Mouse (Mus musculus) mouse embryonic stem cell (cell line): ENCODE data around the gene Rad51d.

Experiments
- in situ Hi-C, 2 experiments: fragments of 300-500 bp; cut with MboI; formaldehyde crosslinking; loops; 1 replicate in 1 of 2; 3 replicates in 1 of 2; pipeline ENCODE4 v1.14.3; 2019 to 2020; ENCODE audit warnings: low sequenced_read_pairs in 2 of 2, low pct_unique_long_range_greater_than_20kb in 1 of 2, mixed read lengths in 1 of 2; ENCODE audit not compliant: unreplicated experiment in 1 of 2

Gene Rad51d

GRCm38 (mm10) chr11:82866850-82867564 lies 23.4 kb downstream of the Rad51d start:
- in situ Hi-C loops, result no loop called here

GRCm38 (mm10) chr11:82865957-82866356 lies 24.5 kb downstream of the Rad51d start:
- in situ Hi-C loops, result no loop called here

- in situ Hi-C loops, result no loop called here
Measured at GRCm38 (mm10) chr11:82863488-82863931, 26.9 kb downstream of the Rad51d start.

- in situ Hi-C loops, result no loop called here
Measured at GRCm38 (mm10) chr11:82863059-82863458, 27.4 kb downstream of the Rad51d start.

- in situ Hi-C loops, result no loop called here
Measured at GRCm38 (mm10) chr11:82862638-82863037, 27.8 kb downstream of the Rad51d start.

- in situ Hi-C loops, result no loop called here
Measured at GRCm38 (mm10) chr11:82861558-82861957, 28.9 kb downstream of the Rad51d start.

GRCm38 (mm10) chr11:82860759-82861158 lies 29.7 kb downstream of the Rad51d start:
- in situ Hi-C loops, result no loop called here

GRCm38 (mm10) chr11:82857307-82857848 lies 33.0 kb downstream of the Rad51d start:
- in situ Hi-C loops, result no loop called here

GRCm38 (mm10) chr11:82856032-82856431 lies 34.4 kb downstream of the Rad51d start:
- in situ Hi-C loops, result no loop called here

- in situ Hi-C loops, result no loop called here
Measured at GRCm38 (mm10) chr11:82855327-82855973, 35.0 kb downstream of the Rad51d start.

- in situ Hi-C loops, result no loop called here
Measured at GRCm38 (mm10) chr11:82854111-82854510, 36.3 kb downstream of the Rad51d start.

GRCm38 (mm10) chr11:82852958-82853357 lies 37.5 kb downstream of the Rad51d start:
- in situ Hi-C loops, result no loop called here

GRCm38 (mm10) chr11:82852540-82852939 lies 37.9 kb downstream of the Rad51d start:
- in situ Hi-C loops, result no loop called here

- in situ Hi-C loops, result no loop called here
Measured at GRCm38 (mm10) chr11:82852115-82852514, 38.3 kb downstream of the Rad51d start.

GRCm38 (mm10) chr11:82850259-82850658 lies 40.2 kb downstream of the Rad51d start:
- in situ Hi-C loops, result no loop called here

- in situ Hi-C loops, result no loop called here
Measured at GRCm38 (mm10) chr11:82847571-82848000, 42.8 kb downstream of the Rad51d start.

- in situ Hi-C loops, result no loop called here
Measured at GRCm38 (mm10) chr11:82846938-82847337, 43.5 kb downstream of the Rad51d start.

- in situ Hi-C loops, result no loop called here
Measured at GRCm38 (mm10) chr11:82846079-82846436, 44.4 kb downstream of the Rad51d start.

GRCm38 (mm10) chr11:82845415-82846078 lies 44.9 kb downstream of the Rad51d start:
- in situ Hi-C loops, result no loop called here
